Mouse (Mus musculus): ENCODE measurements around the gene Chd3. TPM values are rescaled to one million over a fixed set of nuclear protein-coding genes. Genes with fewer than 3 reads are reported as not detected.
A peak's percentile ranks its signal among the peaks of the same experiment; 100 is the strongest.

Chd3 gene
- polyA plus RNA-seq, 1 experiment from 2014 or later, result 26.5 TPM

- WGBS, result 59% methylated on average over 8 of the region's 8 CpGs
- H3K9me3 ChIP-seq, result no peaks in the 10 kb centered on the region
- H3K36me3 ChIP-seq, result peaks cover 45% of the 10 kb centered on the region
- no peaks in the 10 kb centered on the region for H3K27me3 ChIP-seq (ENCODE audit: insufficient read depth, poor library complexity, severe bottlenecking)
- peak overlapping the region; percentile 36; the same call in 1 of the 2 replicates for H3K27ac ChIP-seq
- H3K4me3 ChIP-seq, result 0 out of 2 replicates have a peak overlapping the region, but pooled peaks have one; percentile 99
- peaks cover 41% of the 10 kb centered on the region for H3K4me1 ChIP-seq
- DNase-seq (ENCODE audit: low spot score), result no peak
Measured at GRCm38 (mm10) chr11:69364376-69364775, 4.8 kb downstream of the Chd3 start.

GRCm38 (mm10) chr11:69362479-69362878 lies 6.7 kb downstream of the Chd3 start:
- DNase-seq (ENCODE audit: low spot score), result no peak

GRCm38 (mm10) chr11:69362021-69362420 lies 7.2 kb downstream of the Chd3 start:
- Histone ChIP-seq H3K27ac (no peak overlapping the region), H3K9me3 (no peaks in the 10 kb centered on the region), H3K27me3 (ENCODE audit: insufficient read depth, poor library complexity, severe bottlenecking) (no peaks in the 10 kb centered on the region), H3K4me3 (no peak overlapping the region), H3K36me3 (peaks cover 69% of the 10 kb centered on the region), H3K4me1 (peaks cover 25% of the 10 kb centered on the region)
- no peak for DNase-seq (ENCODE audit: low spot score)
- 79% methylated on average over 7 of the region's 7 CpGs for WGBS

More at GRCm38 (mm10) chr11:69362479-69362878, 6.7 kb downstream of the Chd3 start:
- peaks cover 64% of the 10 kb centered on the region for H3K36me3 ChIP-seq
- peaks cover 30% of the 10 kb centered on the region for H3K4me1 ChIP-seq
- no peak overlapping the region for H3K27ac ChIP-seq
- no peaks in the 10 kb centered on the region for H3K9me3 ChIP-seq
- no peak overlapping the region for H3K4me3 ChIP-seq
- WGBS, result 73% methylated on average over 2 of the region's 2 CpGs
- no peaks in the 10 kb centered on the region for H3K27me3 ChIP-seq (ENCODE audit: insufficient read depth, poor library complexity, severe bottlenecking)

- 0 out of 2 replicates have a peak, but pooled peaks cover under 1% of the 10 kb centered on the region for H3K4me1 ChIP-seq
- H3K36me3 ChIP-seq, result peaks cover 98% of the 10 kb centered on the region
- no peak overlapping the region for H3K27ac ChIP-seq
- no peaks in the 10 kb centered on the region for H3K27me3 ChIP-seq (ENCODE audit: insufficient read depth, poor library complexity, severe bottlenecking)
- DNase-seq (ENCODE audit: low spot score), result no peak
- 88% methylated on average over 12 of the region's 12 CpGs for WGBS
- no peak overlapping the region for H3K4me3 ChIP-seq
- H3K9me3 ChIP-seq, result no peaks in the 10 kb centered on the region
Measured at GRCm38 (mm10) chr11:69357690-69358089, 11.5 kb downstream of the Chd3 start.

GRCm38 (mm10) chr11:69356544-69356943 lies 12.7 kb downstream of the Chd3 start:
- H3K36me3 ChIP-seq, result peaks cover 99% of the 10 kb centered on the region
- WGBS, result 84% methylated on average over 5 of the region's 5 CpGs

GRCm38 (mm10) chr11:69346441-69346840 lies 22.8 kb downstream of the Chd3 start:
- DNase-seq (ENCODE audit: low spot score), result no peak
- 81% methylated on average over 26 of the region's 26 CpGs for WGBS

More at GRCm38 (mm10) chr11:69356544-69356943, 12.7 kb downstream of the Chd3 start:
- Histone ChIP-seq H3K4me1 (no peaks in the 10 kb centered on the region), H3K27ac (no peak overlapping the region), H3K27me3 (ENCODE audit: insufficient read depth, poor library complexity, severe bottlenecking) (no peaks in the 10 kb centered on the region), H3K4me3 (no peak overlapping the region), H3K9me3 (no peaks in the 10 kb centered on the region)
- no peak for DNase-seq (ENCODE audit: low spot score)

GRCm38 (mm10) chr11:69340161-69341131 lies 28.8 kb downstream of the Chd3 start, which contains the start of gene Rnf227:
Gene Rnf227, plus strand, starts transcription at chr11:69340461.
- H3K4me1 ChIP-seq, result peaks cover 17% of the 10 kb centered on the region
- no peaks in the 10 kb centered on the region for H3K9me3 ChIP-seq
- peak within 1 kb of the TSS; percentile 88 for H3K27ac ChIP-seq
- H3K4me3 ChIP-seq, result peak within 1 kb of the TSS; percentile 65
- H3K36me3 ChIP-seq, result peaks cover 27% of the 10 kb centered on the region
- H3K27me3 ChIP-seq (ENCODE audit: insufficient read depth, poor library complexity, severe bottlenecking), result peaks cover 26% of the 10 kb centered on the region
- no peak for DNase-seq (ENCODE audit: low spot score)
- WGBS, result 3% methylated on average over 99 of the region's 99 CpGs

More at GRCm38 (mm10) chr11:69346441-69346840, 22.8 kb downstream of the Chd3 start:
- Histone ChIP-seq H3K36me3 (peaks cover 87% of the 10 kb centered on the region), H3K4me3 (no peak overlapping the region), H3K9me3 (no peaks in the 10 kb centered on the region), H3K27me3 (ENCODE audit: insufficient read depth, poor library complexity, severe bottlenecking) (no peaks in the 10 kb centered on the region), H3K4me1 (no peaks in the 10 kb centered on the region), H3K27ac (no peak overlapping the region)

- no peak for DNase-seq (ENCODE audit: low spot score)
- 68% methylated on average over 4 of the region's 4 CpGs for WGBS
- Histone ChIP-seq H3K27ac (no peak overlapping the region), H3K36me3 (no peaks in the 10 kb centered on the region), H3K27me3 (ENCODE audit: insufficient read depth, poor library complexity, severe bottlenecking) (peaks cover 30% of the 10 kb centered on the region), H3K9me3 (no peaks in the 10 kb centered on the region), H3K4me1 (peaks cover 25% of the 10 kb centered on the region), H3K4me3 (no peak overlapping the region)
Measured at GRCm38 (mm10) chr11:69334796-69335195, 34.4 kb downstream of the Chd3 start.

- H3K4me3 ChIP-seq, result no peak overlapping the region
- no peaks in the 10 kb centered on the region for H3K9me3 ChIP-seq
- H3K27me3 ChIP-seq (ENCODE audit: insufficient read depth, poor library complexity, severe bottlenecking), result peaks cover 30% of the 10 kb centered on the region
- H3K4me1 ChIP-seq, result peaks cover 22% of the 10 kb centered on the region
- no peak overlapping the region for H3K27ac ChIP-seq
- H3K36me3 ChIP-seq, result no peaks in the 10 kb centered on the region
- no peak for DNase-seq (ENCODE audit: low spot score)
- WGBS, result 51% methylated on average over 3 of the region's 3 CpGs
Measured at GRCm38 (mm10) chr11:69333922-69334321, 35.3 kb downstream of the Chd3 start.

GRCm38 (mm10) chr11:69332713-69333253 lies 36.4 kb downstream of the Chd3 start:
- WGBS, result 31% methylated on average over 8 of the region's 8 CpGs
- H3K9me3 ChIP-seq, result no peaks in the 10 kb centered on the region

GRCm38 (mm10) chr11:69331929-69332405 lies 37.2 kb downstream of the Chd3 start:
- Histone ChIP-seq H3K4me3 (peak overlapping the region; percentile 68), H3K4me1 (peaks cover 29% of the 10 kb centered on the region), H3K9me3 (no peaks in the 10 kb centered on the region), H3K27ac (peak overlapping the region; percentile 85), H3K27me3 (ENCODE audit: insufficient read depth, poor library complexity, severe bottlenecking) (peaks cover 43% of the 10 kb centered on the region), H3K36me3 (no peaks in the 10 kb centered on the region)
- peak; percentile 90 for DNase-seq (ENCODE audit: low spot score)
- 2% methylated on average over 24 of the region's 24 CpGs for WGBS

More at GRCm38 (mm10) chr11:69332713-69333253, 36.4 kb downstream of the Chd3 start:
- H3K36me3 ChIP-seq, result no peaks in the 10 kb centered on the region
- H3K27me3 ChIP-seq (ENCODE audit: insufficient read depth, poor library complexity, severe bottlenecking), result peaks cover 35% of the 10 kb centered on the region
- peaks cover 22% of the 10 kb centered on the region for H3K4me1 ChIP-seq
- DNase-seq (ENCODE audit: low spot score), result no peak
- H3K4me3 ChIP-seq, result peak overlapping the region; percentile 68
- H3K27ac ChIP-seq, result peak overlapping the region; percentile 85

- no peak for DNase-seq (ENCODE audit: low spot score)
- Histone ChIP-seq H3K36me3 (no peaks in the 10 kb centered on the region), H3K27me3 (ENCODE audit: insufficient read depth, poor library complexity, severe bottlenecking) (peaks cover 51% of the 10 kb centered on the region), H3K4me3 (peak overlapping the region; percentile 68; the same call in 1 of the 2 replicates), H3K4me1 (peaks cover 38% of the 10 kb centered on the region), H3K27ac (peak overlapping the region; percentile 85; the same call in 1 of the 2 replicates), H3K9me3 (no peaks in the 10 kb centered on the region)
- 86% methylated on average over 6 of the region's 6 CpGs for WGBS
Measured at GRCm38 (mm10) chr11:69331152-69331551, 38.1 kb downstream of the Chd3 start.

- Histone ChIP-seq H3K4me3 (no peak overlapping the region), H3K36me3 (no peaks in the 10 kb centered on the region), H3K9me3 (no peaks in the 10 kb centered on the region), H3K27me3 (ENCODE audit: insufficient read depth, poor library complexity, severe bottlenecking) (peaks cover 51% of the 10 kb centered on the region), H3K27ac (no peak overlapping the region), H3K4me1 (peaks cover 56% of the 10 kb centered on the region)
- 85% methylated on average over 6 of the region's 6 CpGs for WGBS
- DNase-seq (ENCODE audit: low spot score), result no peak
Measured at GRCm38 (mm10) chr11:69328517-69328916, 40.7 kb downstream of the Chd3 start.
